Mouse (Mus musculus) cortical plate, adult 2 months (tissue): Measurements from ENCODE around the gene Lef1.

ENCODE experiments used
- CTCF ChIP-seq: fragments of 200-500 bp; IDR thresholded peaks from 2 replicates; pipeline ENCODE4 v1.5.1; 2011; ENCODE audit warnings: mild to moderate bottlenecking, control low read depth, low read length; ENCODE audit not compliant: insufficient read depth; ENCODE audit errors: extremely low read depth
- POLR2A ChIP-seq: fragments of 200-500 bp; IDR thresholded peaks from 2 replicates; pipeline ENCODE4 v1.6.1; 2011; ENCODE audit warnings: mild to moderate bottlenecking, low read length, control low read depth; ENCODE audit not compliant: insufficient read depth; ENCODE audit errors: extremely low read depth

- TF ChIP-seq CTCF (no peak), POLR2A (no peak)
Measured at GRCm38 (mm10) chr3:131117352-131117751, 7.1 kb downstream of the Lef1 start.
